Mouse (Mus musculus) left cerebral cortex, postnatal 36 days (tissue): ENCODE measurements around the gene Mbnl2. TPM values are rescaled to one million over a fixed set of nuclear protein-coding genes. Genes with fewer than 3 reads are reported as not detected.

Experiments used
- DNase-seq, 2 experiments: peaks; one replicate each; pipeline ENCODE4 v3.0.0; 2021 to 2022; ENCODE audit warnings: low spot score in 2 of 2, mixed read lengths in 1 of 2
- intact Hi-C: fragments of 180-260 bp; cut with DNase I; formaldehyde crosslinking; loops from one replicate; pipeline ENCODE4 v1.15.1; 2025
- total RNA-seq, 2 experiments: library from RNA; stranded (reverse); gene quantifications; 2 replicates each; pipeline ENCODE4 v1.2.3; 2021

Mbnl2 gene
- total RNA-seq, 2 experiments from 2014 or later, result 223 to 270 TPM

- DNase-seq, result no peak
- intact Hi-C loops, result no loop called here
These were observed 20.1 kb downstream of the Mbnl2 start for GRCm38 (mm10) chr14:120295355-120296220.

GRCm38 (mm10) chr14:120296231-120297006, 20.9 kb downstream of the Mbnl2 start:
- DNase-seq, result no peak
- intact Hi-C loops, result no loop called here

GRCm38 (mm10) chr14:120297137-120297749, 21.8 kb downstream of the Mbnl2 start:
- intact Hi-C loops, result no loop called here
- no peak for DNase-seq

GRCm38 (mm10) chr14:120297833-120298232, 22.4 kb downstream of the Mbnl2 start:
- no peak for DNase-seq
- intact Hi-C loops, result no loop called here

GRCm38 (mm10) chr14:120298439-120298838, 23.0 kb downstream of the Mbnl2 start:
- intact Hi-C loops, result no loop called here
- DNase-seq, result no peak

GRCm38 (mm10) chr14:120299716-120300115, 24.2 kb downstream of the Mbnl2 start:
- intact Hi-C loops, result no loop called here
- no peak for DNase-seq

- intact Hi-C loops, result no loop called here
- DNase-seq, result no peak
These were observed 24.7 kb downstream of the Mbnl2 start for GRCm38 (mm10) chr14:120300191-120300590.

GRCm38 (mm10) chr14:120300814-120301213, 25.3 kb downstream of the Mbnl2 start:
- no peak for DNase-seq
- intact Hi-C loops, result no loop called here

- no peak for DNase-seq
- intact Hi-C loops, result no loop called here
These were observed 27.6 kb downstream of the Mbnl2 start for GRCm38 (mm10) chr14:120302913-120303548.

- intact Hi-C loops, result no loop called here
- no peak for DNase-seq
These were observed 30.8 kb downstream of the Mbnl2 start for GRCm38 (mm10) chr14:120306229-120306628.

- intact Hi-C loops, result no loop called here
These were observed 31.9 kb downstream of the Mbnl2 start for GRCm38 (mm10) chr14:120307356-120307755.

GRCm38 (mm10) chr14:120307963-120308362, 32.5 kb downstream of the Mbnl2 start:
- DNase-seq, result no peak
- intact Hi-C loops, result no loop called here

More at GRCm38 (mm10) chr14:120307356-120307755, 31.9 kb downstream of the Mbnl2 start:
- no peak for DNase-seq

GRCm38 (mm10) chr14:120309691-120310090, 34.2 kb downstream of the Mbnl2 start:
- intact Hi-C loops, result no loop called here
- no peak for DNase-seq

- intact Hi-C loops, result no loop called here
These were observed 36.0 kb downstream of the Mbnl2 start for GRCm38 (mm10) chr14:120311330-120312097.

GRCm38 (mm10) chr14:120312661-120313406, 37.4 kb downstream of the Mbnl2 start:
- intact Hi-C loops, result no loop called here
- DNase-seq, result no peak

More at GRCm38 (mm10) chr14:120311330-120312097, 36.0 kb downstream of the Mbnl2 start:
- no peak for DNase-seq

- intact Hi-C loops, result no loop called here
- no peak for DNase-seq
These were observed 38.0 kb downstream of the Mbnl2 start for GRCm38 (mm10) chr14:120313466-120313865.

GRCm38 (mm10) chr14:120315721-120316120, 40.3 kb downstream of the Mbnl2 start:
- intact Hi-C loops, result no loop called here

GRCm38 (mm10) chr14:120318326-120318935, 43.0 kb downstream of the Mbnl2 start:
- intact Hi-C loops, result no loop called here
- no peak for DNase-seq

More at GRCm38 (mm10) chr14:120315721-120316120, 40.3 kb downstream of the Mbnl2 start:
- no peak for DNase-seq
